Mouse (Mus musculus) left cerebral cortex, postnatal 10 days (tissue): ENCODE results near the gene Klf16. TPM values are rescaled to one million over a fixed set of nuclear protein-coding genes. Genes with fewer than 3 reads are reported as not detected.

Experiments
- DNase-seq, 2 experiments: peaks; one replicate each; pipeline ENCODE4 v3.0.0; 2021 to 2022; ENCODE audit warnings: low spot score in 2 of 2, mixed read lengths in 1 of 2; ENCODE audit errors: extremely low spot score in 1 of 2
- intact Hi-C: fragments of 180-260 bp; cut with DNase I; formaldehyde crosslinking; loops from one replicate; pipeline ENCODE4 v1.15.1; 2025
- total RNA-seq, 2 experiments: library from RNA; stranded (reverse); gene quantifications; 2 replicates each; pipeline ENCODE4 v1.2.3; 2021

Klf16 gene
- 10 to 100 TPM; 40.1 to 46.3 TPM for total RNA-seq

DNA sequence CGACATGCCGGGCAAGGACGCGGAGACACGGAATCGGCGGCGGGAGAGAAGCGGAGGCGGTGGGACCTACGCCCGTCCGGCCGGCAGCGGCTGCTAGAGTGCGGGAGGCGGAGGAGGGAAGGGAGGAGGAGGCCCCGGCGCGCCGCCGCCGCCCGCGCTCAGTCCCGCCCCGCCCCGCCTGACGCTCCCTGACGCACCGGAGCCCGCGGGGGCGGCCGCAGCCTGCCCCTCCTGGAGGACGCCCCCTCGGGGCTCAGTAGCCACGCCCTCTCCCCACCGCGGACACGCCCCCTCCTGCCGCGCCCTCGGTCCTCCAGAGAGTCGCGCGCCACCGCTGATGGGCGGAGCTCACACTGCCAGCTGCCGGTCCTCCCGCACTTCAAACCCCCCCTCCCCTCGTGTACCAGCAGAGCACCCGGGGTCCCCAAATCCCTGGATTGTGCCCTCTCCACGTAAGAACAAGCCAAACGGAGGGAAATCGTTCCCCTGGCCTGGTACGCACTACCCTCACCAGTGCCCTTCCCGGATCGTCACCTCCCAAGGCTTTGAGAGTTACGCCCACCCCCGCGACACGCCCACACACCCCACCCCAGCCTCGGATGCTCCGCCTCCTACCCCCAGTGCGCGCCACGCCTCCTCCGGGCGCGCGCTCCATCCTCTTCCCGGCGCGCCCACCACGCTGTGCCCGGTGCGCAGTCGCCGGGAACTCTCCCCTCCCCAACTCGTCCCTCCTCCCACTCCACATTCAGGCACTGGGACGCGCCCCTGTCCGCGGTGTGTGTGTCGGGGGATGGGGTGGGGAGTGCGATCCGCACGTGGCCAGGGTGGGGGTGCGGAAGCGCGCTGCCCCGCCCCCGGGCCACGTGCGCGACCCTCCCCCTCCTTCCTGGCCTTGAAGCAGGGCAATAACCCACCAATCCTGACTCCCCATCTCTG, at the start of gene Klf16:
TSS of gene Klf16 (minus strand) at position 127 of the 936 bp plus-strand sequence.
- intact Hi-C loops: loop anchor here (5.0 kb wide), 1 partner anchor 100 kb away; the partner anchor contains the start of gene Mknk2
- peak; percentile 94 to 99 for DNase-seq

DNA sequence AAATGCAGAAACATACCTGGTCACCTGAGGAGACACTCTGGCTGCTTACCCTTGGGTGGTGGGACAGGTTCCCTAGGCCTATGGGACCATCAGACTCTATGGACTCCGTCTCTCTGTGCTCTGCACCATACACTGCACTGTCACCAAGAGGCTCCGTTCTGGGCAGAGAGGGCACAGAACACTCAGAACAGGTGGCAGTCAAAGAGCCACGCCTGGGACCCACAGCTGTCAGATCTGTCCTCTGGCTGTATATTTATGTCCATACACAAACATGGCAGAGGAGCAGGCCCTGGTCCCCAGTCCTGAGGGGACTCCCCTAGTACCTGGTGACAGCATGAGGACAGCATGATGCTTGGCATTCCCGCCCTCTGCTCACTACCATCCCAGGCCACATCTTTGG, 48.6 kb upstream of the Klf16 start:
- intact Hi-C loops: no loop called here
- no peak for DNase-seq

- peak in 1 of 2 experiments; percentile 90 for DNase-seq
- intact Hi-C loops: no loop called here
These were observed 46.5 kb upstream of the Klf16 start for GRCm38 (mm10) chr10:80623457-80624191.

- intact Hi-C loops: no loop called here
- peak in 1 of 2 experiments; percentile 84 for DNase-seq
These were observed 45.7 kb upstream of the Klf16 start, which contains the start of gene Csnk1g2 for GRCm38 (mm10) chr10:80622661-80623456. Gene Csnk1g2 (plus strand): TSS chr10:80622838.

- intact Hi-C loops: no loop called here
- peak; percentile 99 to 100 for DNase-seq
These were observed 45.0 kb upstream of the Klf16 start for GRCm38 (mm10) chr10:80621940-80622660.

GRCm38 (mm10) chr10:80621690-80621939, 44.5 kb upstream of the Klf16 start:
- intact Hi-C loops: no loop called here
- no peak for DNase-seq

- no peak for DNase-seq
- intact Hi-C loops: no loop called here
These were observed 43.9 kb upstream of the Klf16 start for GRCm38 (mm10) chr10:80620796-80621689.

DNA sequence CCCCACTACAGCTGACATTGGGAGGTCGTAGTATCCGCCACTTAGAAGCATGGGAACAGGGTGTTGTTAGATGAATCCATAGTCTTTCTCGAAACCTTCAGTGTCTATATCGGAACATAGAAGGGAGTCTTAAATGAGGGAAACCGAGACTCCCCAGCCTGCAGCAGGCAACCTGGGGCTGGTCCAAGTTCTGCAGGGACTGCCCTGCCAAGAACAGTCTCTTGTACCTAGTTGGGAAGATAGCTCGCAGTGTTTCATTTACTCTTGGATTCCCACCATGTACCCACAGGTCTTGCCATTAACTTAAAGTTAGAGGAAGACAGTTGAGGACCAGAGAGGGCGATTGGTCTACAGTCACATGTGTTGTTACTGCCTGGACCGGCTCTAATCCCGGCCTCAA, 43.2 kb upstream of the Klf16 start:
- intact Hi-C loops: no loop called here
- no peak for DNase-seq

GRCm38 (mm10) chr10:80619465-80620244, 42.5 kb upstream of the Klf16 start:
- intact Hi-C loops: no loop called here
- no peak for DNase-seq

DNA sequence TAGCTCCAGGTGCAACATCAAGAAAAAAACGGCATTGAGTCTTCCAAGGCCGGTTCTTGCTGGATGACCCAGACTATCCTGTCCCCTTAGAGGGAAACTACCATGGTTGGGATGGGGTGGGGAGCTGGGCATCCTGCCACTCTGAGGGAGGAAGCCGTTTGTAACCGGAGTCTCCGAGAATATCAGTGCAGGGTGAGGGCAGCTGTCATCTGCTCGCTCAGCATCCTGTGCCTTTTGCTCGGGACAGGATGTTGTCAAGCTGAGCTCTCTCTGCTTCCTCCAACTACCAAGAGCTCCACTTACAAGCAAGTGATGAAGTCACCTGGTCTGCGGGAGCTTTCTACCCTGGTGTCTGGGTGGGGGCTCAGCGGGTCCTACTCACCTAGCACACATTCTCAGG, 41.1 kb upstream of the Klf16 start:
- intact Hi-C loops: no loop called here
- DNase-seq: peak in 1 of 2 experiments; percentile 71

DNA sequence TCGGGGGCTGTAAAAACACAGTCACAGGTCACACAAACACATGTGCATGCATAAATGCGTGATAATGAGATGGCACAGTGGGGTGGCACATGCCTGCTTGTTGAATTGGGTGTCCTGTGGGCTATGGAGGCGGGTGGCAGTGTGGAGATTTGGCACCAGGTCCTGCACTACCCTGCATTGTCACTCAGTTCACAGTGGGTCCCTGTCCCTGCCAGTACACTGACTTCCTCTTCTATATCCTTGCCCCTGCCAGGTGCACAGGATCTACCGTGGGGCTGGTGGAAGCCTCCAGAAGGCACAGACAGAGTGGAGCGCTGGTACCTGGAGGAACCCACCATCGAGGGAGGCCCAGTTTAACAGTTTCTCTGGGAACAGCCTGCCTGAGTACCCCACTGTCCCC, 37.2 kb upstream of the Klf16 start:
- DNase-seq: no peak
- intact Hi-C loops: no loop called here

DNA sequence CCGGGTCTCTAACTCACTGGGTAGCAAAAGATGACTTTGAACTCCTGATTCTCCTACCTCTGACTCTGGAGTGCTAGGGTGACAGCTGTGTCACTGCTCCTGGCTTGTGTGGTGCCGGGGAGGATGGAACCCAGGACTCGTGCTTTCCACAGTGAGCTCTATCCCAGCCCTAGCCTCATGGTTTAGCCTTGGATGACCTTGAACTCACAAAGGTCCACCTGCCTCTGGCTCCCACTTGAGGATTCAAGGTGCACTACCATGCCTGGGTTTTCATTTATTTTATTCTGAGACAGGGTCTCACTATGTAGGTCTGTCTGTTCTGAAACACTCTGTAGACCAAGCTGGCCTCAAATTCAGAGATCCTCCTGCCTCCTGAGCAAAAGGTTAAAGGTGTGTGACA, 36.7 kb upstream of the Klf16 start:
- DNase-seq: no peak
- intact Hi-C loops: no loop called here

DNA sequence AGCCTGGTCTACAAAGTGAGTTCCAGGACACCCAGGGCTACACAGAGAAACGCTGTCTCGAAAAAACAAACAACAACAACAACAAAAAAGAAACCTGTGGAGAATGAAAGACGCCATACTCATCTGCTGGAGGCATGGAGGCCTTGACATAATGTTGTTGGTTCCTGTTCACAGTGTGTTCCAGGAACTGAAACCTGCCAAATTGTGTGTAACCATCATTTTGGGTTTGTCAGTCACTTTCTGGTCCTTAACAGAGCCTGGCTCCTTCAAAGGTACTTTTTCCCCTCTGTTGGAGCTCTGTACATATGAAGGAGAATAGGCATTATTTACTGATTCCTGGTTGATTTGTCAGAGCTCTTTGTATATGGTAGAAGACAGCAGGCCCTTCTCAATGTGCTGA, 34.8 kb upstream of the Klf16 start:
- intact Hi-C loops: no loop called here

GRCm38 (mm10) chr10:80611024-80611423, 33.9 kb upstream of the Klf16 start:
- DNase-seq: no peak
- intact Hi-C loops: no loop called here

More for the DNA sequence above, 34.8 kb upstream of the Klf16 start:
- no peak for DNase-seq

DNA sequence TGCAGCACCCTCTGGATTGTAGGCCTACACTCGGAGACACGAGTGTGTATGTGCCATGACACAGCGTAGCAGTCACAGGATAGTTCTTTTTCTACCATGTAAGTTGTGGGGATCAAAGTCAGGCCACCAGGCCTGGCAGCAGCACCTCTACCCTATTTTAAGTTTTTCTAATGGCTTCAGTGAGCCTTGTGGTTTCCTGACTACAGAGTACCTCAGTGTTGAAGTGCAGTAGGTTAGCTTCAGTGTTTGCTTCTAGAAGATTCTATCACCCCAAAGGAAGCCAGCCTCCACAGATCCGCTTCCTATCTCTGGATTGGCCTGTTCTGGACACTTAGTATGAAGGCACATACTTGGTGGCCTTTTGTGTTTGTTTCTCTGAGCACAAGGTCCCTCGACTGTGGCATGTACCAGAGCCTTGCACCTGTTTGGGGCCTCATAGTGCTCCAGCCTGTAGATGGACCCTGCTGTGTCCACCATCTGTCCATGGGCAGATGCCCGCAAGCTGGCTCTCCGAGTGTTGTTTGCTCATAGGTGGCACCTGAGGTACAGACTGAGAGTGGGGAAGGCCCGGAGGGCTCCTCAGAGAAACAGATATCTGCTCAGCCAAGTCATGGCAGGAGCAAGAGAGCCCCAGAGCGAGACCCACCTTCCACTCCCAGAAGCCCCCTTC, 33.1 kb upstream of the Klf16 start:
- intact Hi-C loops: no loop called here
- no peak for DNase-seq

DNA sequence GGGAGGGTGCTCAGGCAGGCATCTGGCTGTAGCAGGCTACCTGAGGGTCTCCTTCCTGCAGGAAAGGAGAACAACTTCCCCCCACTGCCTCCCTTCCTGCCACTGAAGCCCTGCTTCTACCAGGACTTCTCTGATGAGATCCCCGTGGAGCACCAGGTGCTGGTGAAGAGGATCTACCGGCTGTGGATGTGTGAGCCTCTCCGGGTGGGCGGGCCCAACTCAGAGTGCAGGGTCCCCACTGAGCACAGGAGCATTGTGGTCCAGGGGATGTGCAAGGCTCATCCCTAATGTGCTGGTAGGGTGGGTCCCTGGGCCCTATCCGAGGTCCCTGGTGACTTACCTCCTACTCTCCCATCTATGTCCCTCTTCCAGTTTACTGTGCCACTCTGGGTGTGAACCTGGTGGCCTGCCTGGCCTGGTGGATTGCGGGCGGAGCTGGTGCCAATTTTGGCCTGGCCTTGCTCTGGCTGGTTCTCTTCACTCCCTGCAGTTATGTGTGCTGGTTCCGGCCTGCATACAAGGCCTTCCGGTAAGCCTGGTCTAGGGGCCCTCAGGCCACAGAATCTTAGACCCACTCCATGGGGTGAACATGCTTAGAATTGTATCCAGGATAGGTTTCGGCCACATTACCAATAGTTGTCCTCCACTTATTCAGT, 32.3 kb upstream of the Klf16 start:
- DNase-seq: no peak
- intact Hi-C loops: no loop called here
